Mouse (Mus musculus) hindbrain, embryonic 16.5 days (tissue): Measurements from ENCODE around the gene Olfr148. TPM values are rescaled to one million over a fixed set of nuclear protein-coding genes. Genes with fewer than 3 reads are reported as not detected.

Experiments used
- ATAC-seq: fragments of 200-750 bp; cut with Nextera tagmentation; 2 replicates; pipeline ENCODE4 v1.8.0; 2017; ENCODE audit warnings: moderate TSS enrichment, moderate library complexity
- H3K27ac ChIP-seq: fragments of 300-500 bp; sonication (generic); 2 replicates; pipeline ENCODE4 v1.5.1; 2014; ENCODE audit warnings: low read depth, mild to moderate bottlenecking, control low read depth, low read length, moderate library complexity
- H3K27me3 ChIP-seq: fragments of 300-500 bp; sonication (generic); replicated peaks from 2 replicates; pipeline ENCODE4 v1.6.1; 2014; ENCODE audit warnings: low read length; ENCODE audit not compliant: control insufficient read depth, insufficient read depth
- H3K36me3 ChIP-seq: fragments of 300-500 bp; sonication (generic); 2 replicates; pipeline ENCODE4 v1.6.1; 2014; ENCODE audit warnings: mild to moderate bottlenecking, low read length, moderate library complexity, mixed read lengths; ENCODE audit not compliant: control insufficient read depth, insufficient read depth
- H3K4me1 ChIP-seq: fragments of 300-500 bp; sonication (generic); 2 replicates; pipeline ENCODE4 v1.6.1; 2014; ENCODE audit warnings: low read depth, low read length; ENCODE audit not compliant: control insufficient read depth, insufficient read depth
- H3K4me2 ChIP-seq: fragments of 300-500 bp; sonication (generic); 2 replicates; pipeline ENCODE4 v1.6.1; 2014; ENCODE audit warnings: mild to moderate bottlenecking, low read length, control low read depth, moderate library complexity
- H3K4me3 ChIP-seq: fragments of 300-500 bp; sonication (generic); 2 replicates; pipeline ENCODE4 v1.5.1; 2014; ENCODE audit warnings: mild to moderate bottlenecking, low read length, control low read depth, moderate library complexity
- H3K9ac ChIP-seq: fragments of 300-500 bp; sonication (generic); 2 replicates; pipeline ENCODE4 v1.6.1; 2014; ENCODE audit warnings: low read depth, mild to moderate bottlenecking, control low read depth, low read length, moderate library complexity
- H3K9me3 ChIP-seq: fragments of 300-500 bp; sonication (generic); 2 replicates; pipeline ENCODE4 v1.6.1; 2014; ENCODE audit warnings: mild to moderate bottlenecking, low read length, moderate library complexity; ENCODE audit not compliant: control insufficient read depth
- WGBS: fragments of 180-500 bp; shearing (Covaris S2); extraction: QIAGEN DNeasy Blood & Tissue Kit; methylation state at CpG from one replicate; pipeline ENCODE4 v1.1.7; 2014; 5-methylcytosine and 5-hydroxymethylcytosine counted together
- polyA plus RNA-seq: library from polyadenylated mRNA; unstranded; fragments of >200 nt; fragmentation: Nextera tagmentation; extraction: Ambion mirVana; gene quantifications from 2 replicates; pipeline ENCODE4 v1.2.1, GENCODE M21; 2015

Gene Olfr148
- polyA plus RNA-seq, 1 experiment from 2014 or later, result not detected

DNA sequence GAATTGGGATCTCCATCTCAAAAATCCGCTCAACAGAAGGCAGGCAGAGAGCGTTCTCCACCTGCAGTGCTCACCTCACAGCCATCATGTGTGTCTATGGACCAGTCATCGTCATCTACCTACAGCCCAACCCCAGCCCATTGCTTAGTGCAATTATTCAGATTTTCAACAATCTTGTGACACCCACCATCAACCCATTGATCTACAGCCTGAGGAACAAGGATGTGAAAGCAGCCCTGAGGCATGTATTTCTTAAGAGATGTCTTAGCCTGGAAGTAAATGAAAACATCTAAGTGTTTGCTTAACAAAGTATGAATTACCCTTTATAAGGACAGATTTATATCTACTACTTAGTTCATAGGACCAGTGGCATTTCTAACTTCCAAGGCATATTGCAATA lies 13.3 kb downstream of the Olfr148 start:
- Histone ChIP-seq H3K27ac (no peak overlapping the region), H3K4me3 (no peak overlapping the region), H3K9me3 (no peaks in the 10 kb centered on the region), H3K4me1 (no peaks in the 10 kb centered on the region), H3K4me2 (no peak overlapping the region), H3K27me3 (no peaks in the 10 kb centered on the region), H3K9ac (no peak overlapping the region), H3K36me3 (no peaks in the 10 kb centered on the region)
- ATAC-seq, result no peak
- 96% methylated on average over 3 of the region's 3 CpGs for WGBS

- Histone ChIP-seq H3K4me3 (no peak overlapping the region), H3K4me1 (no peaks in the 10 kb centered on the region), H3K27me3 (no peaks in the 10 kb centered on the region), H3K4me2 (no peak overlapping the region), H3K36me3 (no peaks in the 10 kb centered on the region), H3K9ac (no peak overlapping the region), H3K27ac (no peak overlapping the region), H3K9me3 (no peaks in the 10 kb centered on the region)
- WGBS, result 79% methylated on average over 2 of the region's 2 CpGs
- ATAC-seq, result no peak
These were observed 14.3 kb downstream of the Olfr148 start for GRCm38 (mm10) chr9:39624711-39625110.

DNA sequence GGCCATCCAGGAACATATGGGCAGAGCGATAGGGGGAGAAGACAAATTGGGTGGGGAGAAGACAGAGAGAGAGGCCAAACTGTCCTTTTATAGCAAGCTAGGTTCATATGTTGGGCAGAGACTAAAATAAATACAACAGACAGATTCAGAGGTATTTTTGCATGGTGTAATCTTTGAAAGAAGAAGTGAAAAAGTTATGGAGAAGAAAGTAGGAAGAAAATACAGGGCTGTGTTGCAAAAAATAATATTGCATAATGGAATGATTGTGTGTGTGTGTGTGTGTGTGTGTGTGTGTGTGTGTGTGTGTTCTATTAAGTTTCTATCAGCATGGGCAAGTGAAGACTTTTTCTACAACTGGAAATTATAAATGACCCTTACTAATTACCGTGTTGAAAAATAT lies 18.6 kb downstream of the Olfr148 start:
- H3K4me3 ChIP-seq, result no peak overlapping the region
- 89% methylated on average over 2 of the region's 2 CpGs for WGBS

GRCm38 (mm10) chr9:39633913-39634594 lies 23.6 kb downstream of the Olfr148 start:
- H3K4me1 ChIP-seq, result peaks cover 3% of the 10 kb centered on the region; the same call in 1 of the 2 replicates
- no peak overlapping the region for H3K9ac ChIP-seq
- ATAC-seq, result peak; percentile 94
- no peaks in the 10 kb centered on the region for H3K27me3 ChIP-seq
- no peak overlapping the region for H3K4me2 ChIP-seq
- no peak overlapping the region for H3K4me3 ChIP-seq
- peak overlapping the region; percentile 64 for H3K27ac ChIP-seq
- whole genome bisulfite sequencing, result 24% methylated on average over 4 of the region's 4 CpGs
- H3K9me3 ChIP-seq, result no peaks in the 10 kb centered on the region
- no peaks in the 10 kb centered on the region for H3K36me3 ChIP-seq

More for the DNA sequence above, 18.6 kb downstream of the Olfr148 start:
- Histone ChIP-seq H3K27me3 (no peaks in the 10 kb centered on the region), H3K9me3 (no peaks in the 10 kb centered on the region), H3K9ac (no peak overlapping the region), H3K4me2 (no peak overlapping the region), H3K36me3 (no peaks in the 10 kb centered on the region), H3K4me1 (no peaks in the 10 kb centered on the region; the same call in 1 of the 2 replicates), H3K27ac (no peak overlapping the region)
- no peak for ATAC-seq

DNA sequence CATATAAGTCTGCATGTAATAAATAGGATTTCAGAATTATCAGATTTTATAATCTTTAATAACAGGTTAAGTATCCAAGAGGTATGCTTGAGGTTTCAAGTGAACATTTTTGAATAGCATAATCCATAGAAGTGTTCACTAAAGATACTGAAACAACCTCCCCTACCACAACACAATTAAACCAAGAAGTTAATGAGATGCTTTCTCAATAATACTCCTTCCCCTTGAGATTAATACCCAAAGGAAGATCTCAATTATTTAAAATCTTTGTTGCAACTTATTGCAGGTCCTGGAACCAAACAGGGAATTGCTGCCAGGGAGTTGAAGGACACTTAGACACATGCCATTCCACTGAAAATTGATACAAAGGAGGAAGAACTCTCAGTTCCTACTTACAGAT lies 34.3 kb downstream of the Olfr148 start, which contains the start of gene Olfr961:
TSS of gene Olfr961 (plus strand) at position 301 of the 400 bp plus-strand sequence.
- H3K9me3 ChIP-seq, result no peaks in the 10 kb centered on the region
- H3K27ac ChIP-seq, result no peak within 1 kb of the TSS
- H3K4me3 ChIP-seq, result no peak within 1 kb of the TSS
- H3K4me2 ChIP-seq, result no peak within 1 kb of the TSS
- H3K9ac ChIP-seq, result no peak within 1 kb of the TSS
- ATAC-seq, result no peak
- no peaks in the 10 kb centered on the region for H3K36me3 ChIP-seq
- H3K4me1 ChIP-seq, result no peaks in the 10 kb centered on the region
- no peaks in the 10 kb centered on the region for H3K27me3 ChIP-seq

- WGBS, result 92% methylated on average over 4 of the region's 4 CpGs
- no peak for ATAC-seq
- Histone ChIP-seq H3K27ac (no peak overlapping the region), H3K4me1 (no peaks in the 10 kb centered on the region), H3K4me2 (no peak overlapping the region), H3K36me3 (no peaks in the 10 kb centered on the region), H3K9ac (no peak overlapping the region), H3K4me3 (no peak overlapping the region), H3K9me3 (no peaks in the 10 kb centered on the region), H3K27me3 (no peaks in the 10 kb centered on the region)
These were observed 36.9 kb downstream of the Olfr148 start for GRCm38 (mm10) chr9:39647382-39647781.

GRCm38 (mm10) chr9:39654756-39655396 lies 44.4 kb downstream of the Olfr148 start:
- no peaks in the 10 kb centered on the region for H3K36me3 ChIP-seq
- H3K4me3 ChIP-seq, result no peak overlapping the region
- no peak overlapping the region for H3K9ac ChIP-seq
- no peak overlapping the region for H3K4me2 ChIP-seq
- peak; percentile 71 for ATAC-seq
- no peaks in the 10 kb centered on the region for H3K4me1 ChIP-seq
- WGBS, result 51% methylated on average over 6 of the region's 6 CpGs
- no peak overlapping the region for H3K27ac ChIP-seq
- H3K27me3 ChIP-seq, result no peaks in the 10 kb centered on the region
- H3K9me3 ChIP-seq, result no peaks in the 10 kb centered on the region

Other genes with a start within 250 kb of the Olfr148 start
- gene Olfr951, start 223.2 kb upstream of the Olfr148 start, polyA plus RNA-seq, result not detected in 2 replicates
- gene Olfr952, start 183.5 kb upstream of the Olfr148 start, polyA plus RNA-seq, result not detected in 2 replicates
- gene Olfr954, start 154.0 kb upstream of the Olfr148 start, polyA plus RNA-seq, result not detected in 2 replicates
- not detected in 2 replicates for gene Olfr955, start 138.7 kb upstream of the Olfr148 start, polyA plus RNA-seq
- gene Olfr44, start 116.7 kb upstream of the Olfr148 start, polyA plus RNA-seq, result not detected in 2 replicates
- gene Olfr957, start 94.8 kb upstream of the Olfr148 start, polyA plus RNA-seq, result not detected in 2 replicates
- not detected in 2 replicates for gene Olfr958, start 56.6 kb upstream of the Olfr148 start, polyA plus RNA-seq
- gene Olfr959, start 35.1 kb upstream of the Olfr148 start, polyA plus RNA-seq, result not detected in 2 replicates
- 218 and 230 TPM in 2 replicates for gene AW551984, start 6.3 kb upstream of the Olfr148 start, polyA plus RNA-seq
- not detected in 2 replicates for gene Olfr960, start 10.7 kb downstream of the Olfr148 start, polyA plus RNA-seq
- gene Olfr961, start 34.4 kb downstream of the Olfr148 start, polyA plus RNA-seq, result not detected in 2 replicates
- not detected in 2 replicates for gene Olfr963, start 56.5 kb downstream of the Olfr148 start, polyA plus RNA-seq
- gene Olfr149, start 96.5 kb downstream of the Olfr148 start, polyA plus RNA-seq, result not detected in 2 replicates
- gene Olfr965, start 100.7 kb downstream of the Olfr148 start, polyA plus RNA-seq, result not detected in 2 replicates
- not detected in 2 replicates for gene Olfr150, start 120.3 kb downstream of the Olfr148 start, polyA plus RNA-seq
- not detected in 2 replicates for gene Olfr967, start 135.6 kb downstream of the Olfr148 start, polyA plus RNA-seq
- gene Olfr968, start 172.6 kb downstream of the Olfr148 start, polyA plus RNA-seq, result not detected in 2 replicates
- not detected in 2 replicates for gene Olfr969, start 180.3 kb downstream of the Olfr148 start, polyA plus RNA-seq
- gene Olfr970, start 198.2 kb downstream of the Olfr148 start, polyA plus RNA-seq, result not detected in 2 replicates
- not detected in 2 replicates for gene Olfr971, start 226.2 kb downstream of the Olfr148 start, polyA plus RNA-seq